Mouse (Mus musculus): Measurements from ENCODE around the gene Ift27.

The Ift27 gene

GRCm38 (mm10) chr15:78173972-78174886 lies at the start of gene Ift27:
Gene Ift27, minus strand, starts transcription at chr15:78174107.
- DNase-seq: peak; percentile 100

GRCm38 (mm10) chr15:78215269-78215668 lies 41.4 kb upstream of the Ift27 start:
- DNase-seq: no peak

DNA sequence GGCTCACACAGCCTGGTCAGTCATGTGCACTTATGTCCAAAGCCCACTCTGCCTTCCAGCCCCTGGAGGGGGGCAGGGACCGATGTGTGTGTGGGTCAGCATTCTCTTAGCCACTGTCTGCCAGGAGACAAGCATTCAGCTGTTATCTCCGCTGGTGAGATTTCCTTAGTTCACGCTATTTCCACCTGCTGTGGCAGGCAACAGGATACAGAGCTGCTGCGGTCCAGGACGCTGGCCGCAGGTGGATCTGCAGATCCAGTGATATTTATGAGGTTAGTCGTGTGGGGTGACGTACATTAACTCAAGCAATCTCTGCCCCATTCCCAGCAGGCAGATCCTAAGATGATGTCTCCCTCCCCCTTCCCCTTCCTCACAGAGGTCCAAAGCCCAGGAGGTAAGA lies 37.5 kb upstream of the Ift27 start:
- DNase-seq: no peak

GRCm38 (mm10) chr15:78210203-78210602 lies 36.3 kb upstream of the Ift27 start:
- DNase-seq: no peak

DNA sequence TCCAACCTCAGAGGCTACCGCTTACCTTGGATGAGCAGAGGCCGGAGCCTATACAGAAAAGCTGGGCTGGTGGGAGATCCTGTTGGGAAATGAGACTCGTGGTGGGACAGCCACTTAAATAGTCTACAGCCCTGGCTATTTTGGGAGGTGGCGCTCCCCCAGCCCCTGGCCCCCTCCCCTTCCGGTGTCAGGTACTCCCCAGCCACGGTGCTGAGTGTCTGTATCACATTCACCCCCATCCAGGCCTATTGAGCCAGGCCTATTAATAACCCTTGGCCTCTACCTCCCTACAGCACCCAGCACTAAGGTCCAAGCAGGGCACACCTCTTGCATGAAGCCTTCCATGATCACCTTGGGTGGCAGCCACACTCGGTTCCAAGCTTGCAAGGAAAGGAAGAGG lies 32.4 kb upstream of the Ift27 start, which contains the start of gene Pvalb:
Pvalb (minus strand) TSS at position 89 of the 400 bp plus-strand sequence.
- DNase-seq: no peak

DNA sequence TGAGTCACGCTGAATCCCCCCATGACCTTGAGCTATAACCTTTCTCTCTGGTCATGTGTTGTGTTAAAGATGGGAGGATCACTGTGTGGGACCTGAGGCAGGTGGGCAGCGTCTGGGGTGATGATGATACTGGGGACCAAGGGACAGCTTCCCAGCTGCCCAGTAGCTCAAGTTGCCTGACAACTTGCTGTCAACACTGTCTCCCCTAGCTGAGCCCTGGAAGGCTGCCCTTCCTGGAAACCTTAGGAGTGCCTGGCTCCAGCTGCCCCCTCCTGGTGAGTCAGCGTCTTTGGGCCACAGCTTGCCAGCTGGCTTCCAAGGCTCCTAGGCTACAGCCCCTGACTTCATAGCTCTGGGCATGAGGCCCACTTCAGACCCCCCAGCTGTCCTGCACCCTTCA lies 31.3 kb upstream of the Ift27 start:
- peak; percentile 93 for DNase-seq

GRCm38 (mm10) chr15:78204053-78204847 lies 30.3 kb upstream of the Ift27 start:
- DNase-seq: no peak

DNA sequence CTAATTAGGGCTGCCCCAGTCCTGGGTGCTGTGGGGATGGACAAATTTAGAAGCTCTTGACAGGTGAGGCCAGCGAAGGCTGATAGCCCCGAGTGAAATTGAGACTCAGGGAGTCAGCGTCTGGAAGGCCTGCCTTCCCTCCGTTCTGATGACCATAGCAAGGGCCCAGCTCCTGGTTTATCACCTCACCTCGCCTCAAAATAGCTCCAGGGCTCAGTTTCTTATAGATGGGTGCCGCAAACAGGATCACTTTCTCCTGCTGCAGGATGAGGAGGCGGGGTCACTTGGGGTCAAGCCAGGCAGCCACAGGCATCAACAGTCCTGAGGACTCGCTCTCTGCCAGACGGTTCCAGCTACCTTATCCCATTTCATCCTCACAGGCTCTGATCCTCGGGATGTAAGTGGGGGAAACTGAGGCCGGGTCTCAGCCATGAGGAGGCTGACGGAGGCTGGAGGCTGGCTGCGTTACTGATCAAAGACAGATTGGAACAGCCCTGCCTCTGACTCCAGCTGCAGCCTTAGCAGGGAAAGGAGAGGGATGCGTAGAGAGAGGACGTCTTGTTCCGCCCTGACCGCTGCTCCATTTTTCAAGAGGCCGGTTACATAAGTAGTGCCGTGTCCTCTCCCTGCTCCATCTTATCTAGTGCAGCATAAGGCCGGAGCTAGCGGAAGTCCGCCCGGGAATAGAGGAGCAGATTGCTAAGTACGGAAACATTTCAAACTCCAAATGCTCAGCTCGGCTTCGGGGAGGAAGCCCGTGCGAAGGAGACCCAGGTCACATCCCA lies 21.4 kb upstream of the Ift27 start:
- peak; percentile 96 for DNase-seq

DNA sequence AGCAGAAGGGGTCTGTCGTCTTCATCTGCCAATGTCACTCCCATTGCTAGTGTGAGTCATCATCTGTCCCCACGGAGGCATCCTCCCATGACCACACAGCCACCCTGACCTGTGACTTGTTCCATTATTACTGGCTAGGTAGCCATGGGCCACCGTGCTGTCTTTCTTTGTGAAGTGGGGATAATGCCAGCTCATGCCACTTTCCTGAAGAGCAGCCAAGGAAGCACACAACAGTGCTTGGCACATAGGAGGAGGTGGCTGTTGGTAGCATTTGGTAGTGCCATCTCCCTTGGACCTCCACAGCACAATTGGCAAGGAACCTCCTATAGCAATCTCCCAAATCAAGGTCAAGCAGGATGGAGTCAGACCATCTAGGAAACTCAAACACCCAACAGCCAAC lies 20.4 kb upstream of the Ift27 start:
- no peak for DNase-seq

DNA sequence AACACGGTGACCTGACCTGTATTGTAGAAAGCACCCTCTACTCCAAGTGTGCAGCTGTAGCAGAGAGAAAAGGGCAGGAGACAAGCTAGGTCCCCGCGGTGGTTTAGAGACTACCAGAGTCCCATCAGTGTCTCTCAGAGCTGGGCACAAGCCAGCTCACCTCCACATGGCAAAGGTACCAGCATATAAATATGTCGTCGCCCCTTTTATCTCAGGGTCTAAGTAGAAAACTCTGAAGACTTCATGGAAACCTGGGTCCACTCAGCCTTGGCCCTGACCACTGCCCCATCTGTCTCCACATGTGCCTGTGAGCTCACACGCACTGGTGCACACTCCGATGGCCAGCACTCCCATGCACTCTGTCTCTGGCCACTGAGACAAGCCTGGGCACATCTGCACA lies 15.7 kb upstream of the Ift27 start:
- DNase-seq: no peak

DNA sequence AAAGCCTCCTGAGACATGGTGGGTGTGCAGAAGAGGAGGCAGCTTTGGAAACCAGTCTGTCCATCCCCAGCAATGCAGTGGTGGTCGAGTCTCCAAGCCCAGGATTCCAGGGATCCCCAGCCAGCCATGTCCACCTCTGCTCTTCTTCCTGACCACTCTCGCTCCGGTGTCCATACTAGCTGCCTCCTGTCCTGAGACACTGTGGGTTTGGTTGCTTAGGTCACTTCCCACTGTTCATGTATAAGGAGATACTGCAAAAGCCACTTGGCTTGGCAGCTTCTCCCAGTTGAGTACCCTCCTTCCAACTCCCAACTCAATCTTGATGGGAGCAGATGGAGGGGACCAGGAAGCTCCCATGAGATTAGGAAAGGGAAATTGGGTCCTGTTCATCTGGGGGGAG lies 14.6 kb upstream of the Ift27 start:
- DNase-seq: no peak

DNA sequence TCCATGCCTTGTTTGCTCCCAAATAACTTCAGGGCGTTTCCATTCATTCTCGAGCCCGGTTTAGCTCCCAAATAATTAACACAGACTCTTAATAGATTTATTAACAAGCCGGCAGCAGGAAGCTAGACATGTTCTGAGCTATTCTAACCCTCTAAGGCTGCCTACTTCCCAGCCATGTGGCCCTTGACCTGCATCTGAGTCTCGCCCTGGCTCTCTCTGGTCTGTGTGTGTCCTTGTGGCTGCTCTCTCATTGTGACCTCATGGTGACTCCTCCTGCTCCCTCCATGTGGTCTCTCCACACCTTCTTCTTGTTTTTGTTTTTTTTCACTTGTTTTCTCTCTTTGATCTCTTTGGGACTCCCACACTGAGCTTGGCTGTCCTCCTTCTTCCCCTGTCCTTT lies 13.0 kb upstream of the Ift27 start:
- no peak for DNase-seq

DNA sequence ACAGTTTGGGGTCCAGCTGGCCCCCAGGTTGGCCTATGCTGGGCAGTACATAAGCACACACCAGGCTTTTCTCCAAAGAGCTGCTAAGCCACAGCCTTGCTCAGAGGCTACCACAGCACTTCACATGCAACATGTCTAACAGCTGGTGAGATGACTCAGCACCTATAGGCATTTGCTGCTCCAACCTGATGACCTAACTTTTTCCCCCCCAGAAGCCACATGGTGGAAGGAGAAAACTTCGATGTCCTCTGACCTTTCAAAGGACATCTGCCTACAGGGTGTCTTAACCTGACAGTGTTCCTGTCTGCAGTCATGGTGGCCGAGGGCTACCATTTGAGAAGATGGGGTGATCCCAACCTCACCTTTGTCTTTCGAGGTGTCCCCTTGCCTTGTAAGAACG lies 11.7 kb upstream of the Ift27 start:
- no peak for DNase-seq

GRCm38 (mm10) chr15:78184855-78185254 lies 10.9 kb upstream of the Ift27 start:
- no peak for DNase-seq

- no peak for DNase-seq
Observed at GRCm38 (mm10) chr15:78181701-78182405, 7.9 kb upstream of the Ift27 start.

GRCm38 (mm10) chr15:78179775-78180174 lies 5.9 kb upstream of the Ift27 start:
- no peak for DNase-seq

DNA sequence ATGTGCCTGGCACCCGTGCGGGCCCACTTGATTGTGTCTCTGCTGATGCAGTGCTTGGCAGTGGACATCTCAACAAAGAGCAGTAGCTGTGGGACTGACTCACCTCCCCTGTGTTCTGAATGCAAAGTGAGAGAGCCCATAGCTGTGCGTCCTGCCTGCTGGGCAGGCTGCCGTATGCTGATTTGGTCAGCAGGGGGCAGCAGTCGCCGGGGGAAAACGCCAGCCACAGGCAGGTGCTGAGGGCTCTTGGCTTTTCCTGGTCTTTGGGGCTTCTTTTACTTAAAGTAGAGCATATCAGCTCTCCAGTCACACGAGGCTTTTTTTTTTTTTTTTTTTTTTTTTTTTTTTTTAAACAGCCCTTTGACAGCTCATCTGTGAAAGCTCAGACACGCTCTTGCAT lies 4.5 kb upstream of the Ift27 start:
- DNase-seq: peak; percentile 96

GRCm38 (mm10) chr15:78177257-78177656 lies 3.4 kb upstream of the Ift27 start:
- no peak for DNase-seq

- DNase-seq: peak; percentile 86
Observed at GRCm38 (mm10) chr15:78174887-78175245, 959 bp upstream of the Ift27 start.

- peak; percentile 94 for DNase-seq
Observed at GRCm38 (mm10) chr15:78172899-78173817, 749 bp downstream of the Ift27 start.

- no peak for DNase-seq
Observed at GRCm38 (mm10) chr15:78172256-78172898, 1.5 kb downstream of the Ift27 start.
